Mouse (Mus musculus): ENCODE measurements at regions not wholly inside any gene's neighbourhood (a gene's known extent, or its start where the extent isn't known, plus 50 kb on each side); places are given as distances from the start of the nearest gene placed in this dataset.

DNA sequence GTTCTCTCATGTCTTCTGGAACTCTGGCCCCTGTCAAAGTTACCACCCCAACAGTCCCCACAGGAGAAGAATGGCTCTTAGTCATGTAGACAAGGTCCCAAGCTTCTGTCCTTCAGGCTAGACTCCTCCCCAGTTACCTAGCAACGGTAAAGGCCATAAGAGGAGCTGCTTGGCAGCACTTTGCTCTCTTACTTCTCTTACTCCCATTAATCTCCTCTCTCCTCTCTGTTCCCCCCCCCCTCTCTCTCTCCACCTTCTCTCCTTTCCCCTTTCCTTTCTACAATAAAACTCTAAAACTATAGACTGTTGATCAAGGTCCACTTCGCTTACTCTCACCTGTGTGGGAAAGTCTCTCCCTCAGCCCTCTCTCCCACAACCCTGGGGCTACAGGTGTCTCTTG is 114.5 kb upstream of the Gria4 start:
- Histone ChIP-seq H3K9me3 (ENCODE audit: control insufficient read depth, low read length) (no peaks in the 10 kb centered on the region), H3K4me1 (ENCODE audit: control insufficient read depth, insufficient read depth, low read length) (no peaks in the 10 kb centered on the region), H3K4me3 (replicated peaks; ENCODE audit: low read length) (no peak overlapping the region), H3K27ac (replicated peaks; ENCODE audit: low read depth, low read length) (no peak overlapping the region), H3K36me3 (ENCODE audit: control insufficient read depth, insufficient read depth, low read length) (no peaks in the 10 kb centered on the region), H3K9ac (ENCODE audit: low read depth, low read length, severe bottlenecking) (no peak overlapping the region), H3K27me3 (ENCODE audit: control insufficient read depth, insufficient read depth, low read length) (no peaks in the 10 kb centered on the region), H3K4me2 (replicated peaks; ENCODE audit: low read depth, low read length, severe bottlenecking) (no peak overlapping the region)
- ATAC-seq (ENCODE audit: low FRiP score, low read depth) (no peak), DNase-seq (ENCODE audit: low spot score) (no peak)
- WGBS = 84% methylated on average over 2 of the region's 2 CpGs
- TF ChIP-seq POLR2A (IDR thresholded peaks at IDR 0.05; ENCODE audit: borderline replicate concordance, extremely low read depth, insufficient read depth, insufficient read length) = no peak

DNA sequence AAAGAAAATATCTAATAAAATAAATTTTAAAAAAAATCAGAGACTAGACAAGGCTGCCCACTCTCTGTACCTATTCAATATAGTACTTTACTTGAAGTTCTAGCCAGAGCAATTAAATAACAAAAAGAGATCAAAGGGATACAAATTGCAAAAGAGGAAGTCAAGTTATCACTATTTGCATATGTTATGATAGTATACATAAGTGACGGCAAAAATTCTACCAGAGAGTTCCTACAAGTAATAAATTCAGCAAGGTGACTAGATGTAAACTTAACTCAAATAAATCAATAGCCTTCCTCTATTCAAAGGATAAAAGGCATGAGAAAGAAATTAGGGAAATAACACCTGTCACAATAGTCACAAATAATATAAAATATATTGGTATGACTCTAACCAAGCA is 89.4 kb upstream of the Gria4 start:
- Histone ChIP-seq H3K9ac (ENCODE audit: low read depth, low read length, severe bottlenecking) (no peak overlapping the region), H3K36me3 (ENCODE audit: control insufficient read depth, insufficient read depth, low read length) (no peaks in the 10 kb centered on the region), H3K4me3 (replicated peaks; ENCODE audit: low read length) (no peak overlapping the region), H3K4me1 (ENCODE audit: control insufficient read depth, insufficient read depth, low read length) (no peaks in the 10 kb centered on the region), H3K9me3 (ENCODE audit: control insufficient read depth, low read length) (no peaks in the 10 kb centered on the region), H3K4me2 (replicated peaks; ENCODE audit: low read depth, low read length, severe bottlenecking) (no peak overlapping the region), H3K27me3 (ENCODE audit: control insufficient read depth, insufficient read depth, low read length) (no peaks in the 10 kb centered on the region), H3K27ac (replicated peaks; ENCODE audit: low read depth, low read length) (no peak overlapping the region)
- 85% methylated on average over 1 of the region's 1 CpGs for WGBS
- no peak for TF ChIP-seq POLR2A (IDR thresholded peaks at IDR 0.05; ENCODE audit: borderline replicate concordance, extremely low read depth, insufficient read depth, insufficient read length)
- DNase-seq (ENCODE audit: low spot score) (no peak), ATAC-seq (ENCODE audit: low FRiP score, low read depth) (no peak)

Measured in limb, embryonic 14.5 days (tissue).